24 mouse cellular contexts compared by ENCODE assay signal in genomic region chr8:78027371-78027770, GRCm38 (mm10).
"Had no signal": no experiment of that assay in that cellular context is flagged by ENCODE, and none has a peak within 500 bp of the region (broad histone marks: within the 10 kb centered on the region; RNA-seq: fewer than 3 reads in every experiment).

No protein-coding gene starts in this region.

- H3K27ac ChIP-seq: embryonic facial prominence, embryonic 10.5 days; embryonic facial prominence, embryonic 12.5 days; embryonic facial prominence, embryonic 13.5 days; embryonic facial prominence, embryonic 15.5 days; forebrain, embryonic 10.5 days; forebrain, embryonic 12.5 days; forebrain, embryonic 13.5 days; forebrain, embryonic 15.5 days had no signal

- H3K36me3 ChIP-seq: embryonic facial prominence, embryonic 10.5 days; embryonic facial prominence, embryonic 12.5 days; embryonic facial prominence, embryonic 13.5 days; embryonic facial prominence, embryonic 15.5 days; forebrain, embryonic 10.5 days; forebrain, embryonic 12.5 days; forebrain, embryonic 15.5 days had no signal

- H3K27me3 ChIP-seq: embryonic facial prominence, embryonic 12.5 days; embryonic facial prominence, embryonic 13.5 days; embryonic facial prominence, embryonic 15.5 days; forebrain, embryonic 12.5 days; forebrain, embryonic 13.5 days; forebrain, embryonic 15.5 days had no signal

- H3K9ac ChIP-seq: embryonic facial prominence, embryonic 12.5 days; embryonic facial prominence, embryonic 13.5 days; embryonic facial prominence, embryonic 15.5 days; forebrain, embryonic 12.5 days; forebrain, embryonic 13.5 days; forebrain, embryonic 15.5 days; forebrain, postnatal 0 days had no signal

- H3K4me3 ChIP-seq: embryonic facial prominence, embryonic 10.5 days; embryonic facial prominence, embryonic 12.5 days; embryonic facial prominence, embryonic 13.5 days; embryonic facial prominence, embryonic 15.5 days; erythroblast, embryonic 14.5 days; forebrain, embryonic 10.5 days; forebrain, embryonic 12.5 days; forebrain, embryonic 13.5 days; forebrain, embryonic 15.5 days; gastrocnemius, adult 2 months had no signal

- H3K4me1 ChIP-seq: forebrain, embryonic 12.5 days had no signal

- DNase-seq: cerebellum, adult 2 months; cerebellum, adult 8-10 months; cerebellum, adult 9-10 months; cerebellum, adult 9-11 months; cerebellum, postnatal 10 days; cerebellum, postnatal 14 days; cerebellum, postnatal 25 days; cerebellum, postnatal 36 days; embryo, embryonic 11 days; forebrain, postnatal 0 days; gastrocnemius, adult 2 months; gastrocnemius, postnatal 10 days; gastrocnemius, postnatal 14 days; gastrocnemius, postnatal 25 days; gastrocnemius, postnatal 36 days had no signal
